Mouse (Mus musculus) brown adipose tissue, adult 24 weeks (tissue): ENCODE results near the gene Lamb3. TPM values are rescaled to one million over a fixed set of nuclear protein-coding genes. Genes with fewer than 3 reads are reported as not detected.

ENCODE experiments used
- H3K27ac ChIP-seq: fragments of 200-500 bp; replicated peaks from 2 replicates; pipeline ENCODE4 v1.5.1; 2012; ENCODE audit warnings: low read depth, mild to moderate bottlenecking, low read length
- H3K4me1 ChIP-seq: fragments of 200-500 bp; 2 replicates; pipeline ENCODE4 v1.6.1; 2012; ENCODE audit warnings: low read length, mixed read lengths; ENCODE audit not compliant: control insufficient read depth, insufficient read depth, insufficient read length
- H3K4me3 ChIP-seq: fragments of 200-500 bp; 2 replicates; pipeline ENCODE4 v1.5.1; 2012; ENCODE audit warnings: low read depth, mild to moderate bottlenecking, low read length, moderate library complexity; ENCODE audit not compliant: insufficient read depth
- polyA plus RNA-seq: library from polyadenylated mRNA; stranded (reverse); fragments of >200 nt; gene quantifications from 2 replicates; pipeline ENCODE4 v1.2.4, GENCODE M21; 2012; ENCODE audit not compliant: missing spikeins, insufficient read depth, insufficient read length

The Lamb3 gene
- polyA plus RNA-seq, 1 experiment = 6.8 TPM

DNA sequence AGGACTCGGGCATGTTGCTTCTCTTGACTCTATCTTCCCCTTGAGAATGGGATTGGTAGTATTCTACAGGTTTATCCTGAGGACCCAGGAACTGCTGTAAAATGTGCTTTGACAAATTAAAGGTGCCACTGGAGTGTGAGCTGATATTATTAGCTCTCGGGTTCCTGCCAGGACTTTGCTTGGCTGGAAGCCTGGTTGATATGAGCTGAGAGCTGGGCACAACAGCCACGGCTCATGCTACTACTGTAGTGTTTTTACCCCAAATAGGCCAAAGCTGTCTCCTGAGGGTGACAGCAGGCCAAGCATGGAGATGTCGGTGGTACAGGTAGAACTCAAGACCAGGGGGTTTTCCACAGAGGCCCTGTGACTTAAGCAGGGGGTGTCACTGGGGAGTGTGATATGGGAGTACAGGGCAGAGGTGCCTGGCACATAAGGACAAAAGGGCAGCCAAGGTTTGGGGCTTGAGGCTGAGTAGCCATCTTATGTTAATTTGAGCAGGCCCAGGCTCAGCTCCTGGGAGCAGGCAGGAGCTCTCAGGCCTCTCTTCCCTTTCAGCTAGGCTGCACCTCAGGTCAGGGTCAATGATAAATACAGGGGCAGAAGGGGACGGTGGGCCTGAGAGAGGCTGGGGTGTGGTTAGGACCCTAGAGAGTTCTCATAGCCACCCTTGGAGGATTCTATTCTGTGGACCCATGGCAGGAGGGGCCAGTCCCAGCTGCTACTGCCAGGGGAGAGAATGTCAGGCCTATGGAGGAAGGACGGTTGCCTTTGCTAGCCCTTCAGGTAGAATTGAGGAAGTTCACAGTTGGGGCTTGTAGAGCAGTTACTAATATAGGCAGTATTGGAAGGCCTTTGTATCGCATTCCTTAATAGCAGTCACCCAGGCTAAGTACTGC is 128.9 kb downstream of the Lamb3 start:
- Histone ChIP-seq H3K4me3 (no peak overlapping the region), H3K27ac (peak overlapping the region; percentile 62; the same call in 1 of the 2 replicates), H3K4me1 (peaks cover 6% of the 10 kb centered on the region; the same call in 1 of the 2 replicates)

DNA sequence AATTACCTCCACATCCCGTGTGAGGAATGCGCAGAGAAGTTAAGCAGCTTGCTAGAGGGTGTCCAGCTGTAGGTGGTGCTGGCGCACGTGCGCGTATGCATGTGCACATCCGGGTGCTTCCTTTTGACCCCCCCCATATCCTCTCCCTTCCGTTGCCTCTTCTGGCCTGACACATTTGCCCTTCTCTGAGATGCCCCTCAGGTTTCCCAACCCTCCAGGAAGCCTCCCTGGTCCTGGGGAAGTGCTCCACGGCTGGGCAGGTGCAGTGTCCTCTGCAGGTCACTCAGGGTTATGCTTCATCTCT is 129.5 kb downstream of the Lamb3 start:
- Histone ChIP-seq H3K27ac (no peak overlapping the region), H3K4me3 (no peak overlapping the region), H3K4me1 (peaks cover 6% of the 10 kb centered on the region; the same call in 1 of the 2 replicates)

DNA sequence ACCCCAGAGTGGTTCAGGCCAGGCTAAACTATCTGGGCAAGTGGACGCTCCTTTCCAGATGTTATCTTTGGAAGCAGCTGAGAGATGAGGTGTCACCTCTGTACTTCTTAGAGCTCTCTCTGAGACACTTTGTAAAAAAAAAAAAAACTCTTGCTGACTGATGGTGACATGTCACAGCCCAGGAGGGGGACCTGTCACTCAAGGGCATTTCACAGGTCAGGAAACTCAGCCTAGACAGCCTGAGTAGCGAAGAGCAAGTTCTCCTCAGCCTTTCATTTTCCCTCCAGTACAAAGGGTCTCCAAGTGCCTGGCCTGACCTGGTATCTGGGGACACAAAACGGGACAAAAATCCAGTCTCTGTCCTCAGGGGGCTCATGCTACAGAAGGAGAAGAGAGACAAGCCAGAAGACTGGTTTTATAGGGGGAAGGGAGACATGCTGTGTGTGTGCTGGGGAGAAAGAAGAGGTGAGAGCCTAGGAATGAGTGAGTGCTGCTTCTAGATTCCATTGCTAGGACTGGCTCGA is 130.3 kb downstream of the Lamb3 start:
- Histone ChIP-seq H3K27ac (no peak overlapping the region), H3K4me3 (no peak overlapping the region), H3K4me1 (peaks cover 6% of the 10 kb centered on the region; the same call in 1 of the 2 replicates)

DNA sequence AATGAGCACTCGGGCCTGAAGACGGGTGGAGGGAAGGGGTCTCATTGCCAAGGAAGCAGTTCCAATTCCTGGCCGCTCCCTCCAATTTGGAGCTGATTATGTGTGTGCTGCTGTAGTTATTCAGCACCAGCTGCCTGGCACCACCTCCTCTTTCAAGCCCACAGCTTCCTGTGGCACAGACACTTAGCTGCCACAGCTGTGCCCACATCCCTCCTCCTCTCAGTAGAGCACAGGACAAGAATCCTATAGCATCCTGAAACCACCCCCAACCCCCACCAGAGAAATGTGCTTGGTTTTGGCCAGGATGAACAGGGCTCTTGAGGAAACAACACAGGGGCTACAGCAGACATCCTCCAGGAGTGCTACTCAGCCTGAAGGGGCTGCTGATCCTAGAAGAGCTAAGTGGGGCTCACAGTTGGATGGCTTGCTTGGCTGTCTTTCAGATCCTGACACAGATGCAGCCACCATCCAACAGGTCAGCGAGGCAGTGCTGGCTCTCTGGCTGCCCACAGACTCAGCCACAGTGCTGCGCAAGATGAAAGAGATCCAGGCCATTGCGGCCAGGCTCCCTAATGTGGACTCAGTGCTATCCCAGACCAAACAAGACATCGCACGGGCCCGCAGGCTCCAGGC is 131.0 kb downstream of the Lamb3 start:
- Histone ChIP-seq H3K4me1 (peaks cover 6% of the 10 kb centered on the region; the same call in 1 of the 2 replicates), H3K27ac (no peak overlapping the region)

DNA sequence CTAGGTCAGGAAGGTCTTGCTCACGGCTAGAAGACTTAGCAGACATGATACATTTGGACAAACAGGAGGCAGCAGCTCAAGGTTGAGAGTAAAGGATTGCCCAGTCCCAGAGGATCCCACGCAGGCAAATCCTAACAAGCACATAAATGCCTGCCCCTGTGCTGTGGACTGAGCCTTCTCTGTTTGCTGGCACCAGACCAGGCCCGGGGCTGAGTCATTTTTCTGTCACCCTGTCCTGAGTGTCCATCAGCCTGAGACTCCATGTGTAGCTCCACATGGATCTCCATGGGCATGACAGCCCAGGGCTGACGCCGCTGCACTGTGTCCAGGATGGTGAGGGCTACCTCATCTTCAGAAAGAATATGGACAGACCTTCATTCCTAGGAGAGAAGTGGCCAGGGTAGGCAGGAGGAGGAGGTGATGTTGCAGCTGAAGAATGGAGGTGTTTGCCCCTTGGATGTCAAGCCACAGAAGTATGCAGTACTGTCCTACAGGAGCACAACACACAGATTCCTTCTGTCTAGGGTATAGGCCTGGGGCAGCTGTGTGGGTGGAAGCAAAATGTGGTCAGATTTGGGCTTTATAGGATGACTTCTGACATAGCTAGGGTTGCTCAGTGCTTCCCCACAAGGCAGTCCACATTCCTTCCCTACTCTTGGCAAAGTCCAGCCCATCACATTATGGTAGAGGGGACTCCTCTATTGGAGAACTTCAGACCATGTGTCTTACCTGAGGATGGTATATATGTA is 134.9 kb downstream of the Lamb3 start:
- Histone ChIP-seq H3K4me1 (no peaks in the 10 kb centered on the region), H3K4me3 (no peak overlapping the region), H3K27ac (no peak overlapping the region)

More for the DNA sequence above, 131.0 kb downstream of the Lamb3 start:
- H3K4me3 ChIP-seq = no peak overlapping the region

DNA sequence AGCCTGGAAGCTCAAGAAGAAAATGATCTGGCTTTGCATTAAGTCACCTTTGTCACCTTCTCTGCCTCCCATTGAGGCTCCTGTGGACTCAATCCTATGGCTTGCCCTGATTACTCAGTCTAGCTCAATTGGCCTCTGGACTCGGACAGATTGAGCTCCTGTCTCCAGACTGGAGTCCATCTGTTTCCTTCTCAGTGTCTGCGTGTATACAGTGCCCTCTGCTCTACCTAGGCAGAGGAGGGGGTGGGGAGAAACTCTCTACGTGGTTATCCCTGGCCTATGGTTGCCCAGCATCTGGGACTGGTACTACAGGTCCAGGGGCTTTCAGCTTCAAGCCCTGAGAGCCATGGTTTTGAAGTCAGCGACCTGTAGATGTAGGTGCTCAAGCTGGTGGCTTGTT is 136.4 kb downstream of the Lamb3 start:
- Histone ChIP-seq H3K4me1 (no peaks in the 10 kb centered on the region), H3K27ac (no peak overlapping the region), H3K4me3 (no peak overlapping the region)

DNA sequence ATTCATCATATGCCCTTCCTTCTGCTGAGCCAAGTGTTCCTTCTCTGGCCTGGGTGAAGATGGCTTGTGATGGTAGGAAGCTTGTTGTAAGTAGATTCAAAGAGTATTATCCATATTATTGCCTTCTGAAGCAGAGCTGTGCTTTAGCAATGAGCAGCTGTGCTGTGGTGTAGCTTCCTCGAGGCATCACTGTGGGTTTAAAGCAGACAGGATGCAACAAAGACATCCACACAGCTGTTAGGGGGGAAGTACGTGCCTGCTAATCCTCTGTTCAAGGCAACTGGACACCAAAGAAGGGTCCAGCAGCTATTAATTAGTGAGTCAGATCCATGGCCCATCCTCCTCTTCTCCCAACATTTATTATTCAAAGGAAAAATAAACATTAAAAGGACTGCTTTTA is 137.5 kb downstream of the Lamb3 start:
- Histone ChIP-seq H3K4me1 (no peaks in the 10 kb centered on the region), H3K27ac (no peak overlapping the region), H3K4me3 (no peak overlapping the region)

DNA sequence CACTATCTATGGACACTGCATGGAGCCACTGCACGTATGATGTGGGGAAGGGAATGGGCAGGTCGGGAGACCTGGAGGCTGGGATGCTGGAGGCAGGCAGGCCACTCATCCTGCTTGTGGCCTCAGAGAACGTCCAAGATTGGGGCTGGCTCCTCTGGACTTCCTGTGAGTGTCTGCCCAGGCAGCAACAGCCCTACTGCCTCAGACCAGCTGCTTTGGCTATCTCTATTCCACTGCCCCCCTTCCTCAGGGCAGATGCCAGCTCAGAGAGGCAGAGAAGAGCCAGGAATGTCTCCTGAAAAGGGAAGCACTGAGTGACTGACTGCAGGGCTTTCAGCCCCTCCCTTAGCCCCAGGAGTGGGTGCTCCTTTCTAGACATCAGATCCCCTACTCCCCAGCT is 139.4 kb downstream of the Lamb3 start:
- no peak overlapping the region for H3K27ac ChIP-seq

DNA sequence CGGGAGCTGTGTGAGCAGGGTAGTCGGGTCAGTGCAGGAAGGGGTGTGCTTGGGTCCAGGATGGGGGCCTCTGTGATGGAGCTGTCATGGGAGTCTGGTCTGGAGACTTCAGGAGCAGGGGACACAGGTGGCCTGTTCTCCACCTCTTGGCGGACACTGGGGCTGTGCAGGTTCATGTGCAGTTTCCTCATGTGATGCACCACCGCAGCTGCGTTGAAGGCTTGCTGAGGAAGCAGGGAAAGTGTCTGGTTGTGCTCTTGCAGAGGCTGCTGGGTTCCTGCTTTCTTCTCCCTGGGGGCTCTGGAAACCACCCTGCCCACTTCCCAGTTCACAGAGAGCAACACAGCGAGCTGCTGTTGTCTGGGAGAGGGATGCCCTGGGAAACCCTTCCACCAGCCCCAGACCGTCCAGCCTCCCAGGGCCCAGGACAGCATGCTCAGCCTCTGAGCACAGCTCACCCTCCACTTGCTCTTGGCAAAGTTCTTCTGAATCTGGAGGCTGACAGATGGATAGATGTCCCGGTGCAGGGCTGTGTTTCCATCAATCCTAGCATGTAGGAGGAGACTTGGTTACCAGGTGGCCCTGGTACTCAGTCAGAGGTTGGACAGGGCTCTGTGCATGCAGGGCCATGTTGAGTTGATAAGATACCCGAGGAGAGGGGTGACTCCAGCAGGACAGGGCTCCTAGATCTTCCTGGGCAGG is 140.9 kb downstream of the Lamb3 start:
- H3K27ac ChIP-seq = no peak overlapping the region
- no peak overlapping the region for H3K4me3 ChIP-seq
- H3K4me1 ChIP-seq = no peaks in the 10 kb centered on the region

More for the DNA sequence above, 139.4 kb downstream of the Lamb3 start:
- no peaks in the 10 kb centered on the region for H3K4me1 ChIP-seq
- H3K4me3 ChIP-seq = no peak overlapping the region

DNA sequence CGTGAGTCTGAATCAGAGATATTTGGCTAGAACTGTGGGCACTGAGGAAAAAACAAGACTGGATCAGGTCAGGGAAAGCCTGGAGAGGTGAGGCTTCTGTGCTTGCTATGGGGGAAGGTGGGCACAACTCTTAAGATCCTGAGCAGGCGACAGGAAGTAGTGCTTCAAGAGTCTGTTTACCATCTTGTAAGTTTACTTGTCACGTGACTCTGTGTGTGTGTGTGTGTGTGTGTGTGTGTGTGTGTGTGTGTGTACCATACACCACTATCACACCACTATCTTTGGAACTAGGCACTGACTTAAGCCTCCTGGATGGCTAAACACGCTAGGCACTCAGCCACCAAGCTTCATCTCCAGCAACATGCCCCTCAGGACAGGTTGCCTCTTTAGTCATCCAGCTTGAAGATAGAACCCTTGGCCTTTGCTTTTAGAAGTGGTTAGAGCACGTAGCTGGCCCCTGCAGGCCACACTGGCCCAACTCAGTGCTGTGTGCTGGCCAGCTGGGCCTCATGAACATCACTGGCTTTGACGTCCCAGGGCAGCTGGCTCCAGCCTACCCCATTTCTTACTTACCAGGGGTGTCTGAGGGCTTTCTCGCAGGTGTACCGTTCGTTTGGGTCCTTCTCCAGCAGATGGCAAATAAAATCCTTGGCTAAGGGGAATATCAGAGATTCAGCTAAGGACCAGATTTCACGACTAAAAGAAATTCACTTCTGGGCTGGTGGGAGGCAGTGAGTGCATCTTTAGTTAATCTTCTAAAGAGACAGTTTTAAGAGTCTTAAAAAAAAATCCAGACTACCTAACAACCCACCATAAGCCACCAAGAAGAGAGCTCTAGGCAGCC is 142.4 kb downstream of the Lamb3 start:
- Histone ChIP-seq H3K27ac (no peak overlapping the region), H3K4me3 (no peak overlapping the region), H3K4me1 (no peaks in the 10 kb centered on the region)

DNA sequence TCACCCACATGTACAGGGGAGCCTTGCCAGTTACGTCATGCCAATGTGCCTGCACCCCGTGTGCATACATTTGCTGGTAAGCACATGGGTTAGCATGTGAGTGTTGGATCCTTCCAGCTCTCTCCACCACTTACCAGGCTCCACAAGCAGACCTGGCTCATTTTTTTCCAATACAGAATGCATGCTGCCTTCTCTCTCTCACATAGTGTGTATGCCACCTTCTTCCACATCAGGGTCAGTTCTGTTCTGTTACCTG is 143.0 kb downstream of the Lamb3 start:
- H3K4me3 ChIP-seq = no peak overlapping the region
- H3K27ac ChIP-seq = no peak overlapping the region
- H3K4me1 ChIP-seq = no peaks in the 10 kb centered on the region

DNA sequence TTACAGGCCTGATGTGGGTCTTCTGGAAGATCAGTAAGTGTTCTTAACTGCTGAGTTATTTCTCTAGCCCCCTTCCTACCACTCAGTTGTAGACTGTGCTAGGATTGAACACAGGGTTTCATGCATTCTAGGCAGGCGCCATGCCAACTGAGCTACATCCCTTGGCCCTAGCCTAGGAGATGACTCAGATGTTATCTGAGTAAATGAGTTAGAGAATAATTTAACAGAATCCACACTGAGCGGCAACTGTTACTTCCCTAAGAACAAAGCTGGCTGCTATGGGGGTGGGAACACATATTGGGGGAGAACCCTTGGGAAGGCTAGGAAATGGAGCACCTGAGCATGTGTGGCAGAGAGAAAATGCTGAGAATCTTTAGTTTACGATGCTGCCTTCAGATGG is 144.1 kb downstream of the Lamb3 start:
- H3K4me3 ChIP-seq = no peak overlapping the region

DNA sequence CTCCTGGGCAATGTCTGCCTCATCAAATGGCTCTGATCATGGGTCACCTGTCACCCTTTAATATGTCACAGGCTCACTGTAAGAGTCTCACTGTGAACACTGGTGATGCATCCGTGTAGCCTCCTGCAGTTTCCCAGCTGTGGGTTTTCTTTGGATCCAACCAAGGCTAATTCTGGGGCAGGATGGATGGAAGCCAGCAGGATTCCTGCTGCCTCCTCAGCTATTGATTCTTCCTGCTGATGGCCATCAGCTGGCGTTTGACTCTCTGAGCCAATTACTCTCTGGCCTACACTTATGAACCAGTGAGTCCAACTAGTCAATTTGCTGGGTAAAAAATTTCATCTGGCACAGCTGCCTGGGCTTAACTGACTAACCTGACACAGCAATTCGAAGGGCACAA is 151.7 kb downstream of the Lamb3 start:
- Histone ChIP-seq H3K4me1 (no peaks in the 10 kb centered on the region), H3K4me3 (no peak overlapping the region), H3K27ac (no peak overlapping the region)

More for the DNA sequence above, 144.1 kb downstream of the Lamb3 start:
- no peaks in the 10 kb centered on the region for H3K4me1 ChIP-seq
- no peak overlapping the region for H3K27ac ChIP-seq

DNA sequence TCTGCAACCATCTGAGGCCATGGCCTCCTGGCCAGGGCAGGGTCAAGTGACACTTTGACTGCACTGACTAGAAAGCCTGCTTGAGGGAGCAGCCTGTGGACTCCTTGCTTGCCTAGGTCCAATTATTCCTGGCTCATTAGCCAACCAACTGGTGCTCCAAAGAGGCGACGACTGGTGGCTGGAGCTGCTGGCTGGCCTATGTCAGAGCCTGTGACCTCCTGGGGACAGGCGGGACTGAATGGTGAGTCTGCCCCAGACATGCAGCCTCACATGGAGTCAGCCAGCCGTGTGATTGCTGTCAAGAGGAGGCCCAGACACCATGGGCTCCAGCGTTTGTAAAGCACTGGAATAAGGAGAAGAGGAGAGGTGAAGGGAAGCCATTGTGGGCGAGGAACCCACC is 153.7 kb downstream of the Lamb3 start:
- H3K27ac ChIP-seq = no peak overlapping the region
- no peak overlapping the region for H3K4me3 ChIP-seq
- H3K4me1 ChIP-seq = no peaks in the 10 kb centered on the region
